Mouse (Mus musculus): ENCODE measurements at regions not wholly inside any gene's neighbourhood (a gene's known extent, or its start where the extent isn't known, plus 50 kb on each side); places are given as distances from the start of the nearest gene placed in this dataset.
A peak's percentile ranks its signal among the peaks of the same experiment; 100 is the strongest.

DNA sequence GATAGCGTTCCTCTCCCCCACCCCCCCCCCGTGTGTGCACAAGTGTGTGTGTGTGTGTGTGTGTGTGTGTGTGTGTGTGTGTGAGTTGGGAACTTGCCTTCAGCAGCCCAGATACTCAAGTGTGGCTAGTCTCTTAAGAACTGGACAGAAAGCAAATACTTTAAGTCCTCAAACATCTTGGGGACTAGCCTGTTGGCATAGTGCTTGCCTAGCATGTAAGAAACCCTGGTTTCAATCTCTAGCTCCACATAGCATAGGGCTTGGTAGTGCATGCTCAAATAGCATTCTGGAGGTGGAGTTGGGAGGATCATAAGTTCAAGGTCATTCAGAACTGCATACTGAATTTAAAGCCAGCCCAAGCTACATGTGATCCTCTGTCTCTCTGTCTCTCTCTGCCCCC, 117.5 kb upstream of the Btg1 start:
- DNase-seq (ENCODE audit: low spot score in 2 of 2) = no peak

DNA sequence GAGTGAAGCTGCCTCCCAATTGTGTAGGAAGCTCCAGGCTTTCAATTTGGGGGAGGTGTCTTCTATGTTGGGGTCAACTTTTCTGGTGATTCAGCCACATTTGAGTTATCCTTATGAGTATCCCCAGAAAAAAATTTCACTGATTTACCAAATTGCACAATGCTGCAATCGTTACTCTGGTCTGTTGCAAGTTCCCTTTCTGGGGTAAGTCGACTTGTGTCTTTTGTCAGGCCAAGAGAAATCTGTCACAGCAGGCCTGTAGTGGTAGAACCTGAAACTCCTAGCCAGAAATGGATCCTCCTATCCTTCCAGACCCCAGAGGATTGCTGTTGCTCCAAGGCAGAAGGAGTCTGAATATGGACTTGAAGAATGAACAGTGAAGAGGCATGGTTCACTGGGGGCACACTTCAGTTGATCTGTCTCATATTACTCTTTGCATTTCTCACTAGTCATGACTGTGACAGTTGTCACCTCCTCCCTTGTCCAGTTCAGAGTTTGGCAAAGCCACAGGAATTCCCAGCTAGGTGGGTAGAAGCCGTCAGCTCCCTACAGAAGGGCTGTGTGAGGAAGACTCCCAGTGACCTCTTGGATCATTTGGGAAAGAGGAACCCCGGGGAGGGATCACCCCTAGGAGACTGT, 114.6 kb upstream of the Btg1 start:
- no peak for DNase-seq (ENCODE audit: low spot score in 2 of 2)

DNA sequence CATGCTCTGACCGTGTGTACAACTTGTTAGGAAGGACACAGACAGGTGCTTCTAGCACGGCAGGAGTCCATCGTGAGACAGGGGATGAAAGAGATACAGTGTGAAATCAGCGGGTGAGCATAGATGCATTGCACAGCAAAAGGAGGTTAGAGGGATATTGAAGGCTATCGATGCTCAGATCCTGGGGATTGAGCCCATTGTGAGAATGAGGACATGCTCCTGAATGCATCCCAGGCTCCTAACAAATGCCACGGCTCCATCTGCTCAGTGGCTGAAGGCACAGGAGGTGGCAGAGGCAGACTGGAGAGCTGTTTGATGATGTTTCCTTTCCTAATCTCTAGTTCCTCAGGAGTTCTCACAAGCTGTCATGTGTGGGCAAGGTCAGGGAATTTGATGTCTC, 114.1 kb upstream of the Btg1 start:
- no peak for DNase-seq (ENCODE audit: low spot score in 2 of 2)

DNA sequence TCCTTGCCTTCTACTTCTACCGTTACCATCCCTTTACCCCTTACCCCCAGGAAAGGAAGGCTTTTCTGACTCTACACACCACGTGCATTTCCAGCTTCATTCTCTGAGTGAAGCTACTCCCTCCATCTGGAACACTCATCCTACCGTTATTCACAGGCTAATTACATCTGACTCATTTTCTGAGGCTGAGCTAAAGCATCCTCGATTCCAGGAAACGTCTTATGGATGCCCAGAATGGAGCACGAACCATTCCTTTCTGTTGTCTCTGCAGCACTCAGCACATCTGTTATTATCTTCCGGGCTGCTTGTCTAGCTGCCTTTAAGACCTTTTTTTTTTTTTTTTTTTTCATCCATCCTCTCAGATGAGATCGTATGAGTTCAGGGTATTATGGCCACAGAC, 112.5 kb upstream of the Btg1 start:
- DNase-seq (ENCODE audit: low spot score in 2 of 2) = no peak

DNA sequence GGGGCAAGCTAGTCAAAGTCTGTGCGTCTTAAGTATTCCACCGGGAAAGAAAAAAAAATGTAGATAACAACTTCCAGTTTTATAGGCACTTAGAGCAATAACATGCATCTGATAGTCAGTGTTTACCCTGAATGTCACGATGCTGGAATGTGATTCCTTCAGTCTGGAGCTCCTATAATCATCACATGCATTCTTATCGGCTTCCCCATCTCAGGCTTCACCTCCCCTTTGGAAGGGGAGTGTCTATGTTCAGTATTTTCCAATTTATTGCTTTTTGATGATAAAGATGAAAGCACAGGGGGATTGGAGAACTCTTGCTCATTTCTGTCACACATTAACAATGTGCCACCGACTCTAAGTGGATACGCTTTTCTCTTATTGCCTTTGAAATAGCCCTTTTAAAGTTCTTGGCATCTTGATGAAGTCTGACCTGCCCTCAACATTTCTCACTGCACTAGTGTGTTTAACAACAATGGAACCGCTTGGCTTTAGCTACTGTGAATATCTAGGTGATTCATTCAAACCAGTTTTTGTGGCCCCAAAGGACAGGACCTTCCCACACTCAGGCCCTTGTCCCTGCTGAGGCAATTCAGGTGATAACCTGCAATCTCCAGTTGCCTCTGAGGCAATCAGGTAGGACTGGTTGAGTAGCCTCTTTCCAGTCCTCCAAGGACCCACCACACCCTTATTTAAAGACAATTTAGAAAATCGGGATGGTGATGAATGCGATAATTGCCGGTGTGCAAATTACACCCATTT, 101.5 kb upstream of the Btg1 start:
- peak; percentile 15 to 47 for DNase-seq (ENCODE audit: low spot score in 2 of 2)

DNA sequence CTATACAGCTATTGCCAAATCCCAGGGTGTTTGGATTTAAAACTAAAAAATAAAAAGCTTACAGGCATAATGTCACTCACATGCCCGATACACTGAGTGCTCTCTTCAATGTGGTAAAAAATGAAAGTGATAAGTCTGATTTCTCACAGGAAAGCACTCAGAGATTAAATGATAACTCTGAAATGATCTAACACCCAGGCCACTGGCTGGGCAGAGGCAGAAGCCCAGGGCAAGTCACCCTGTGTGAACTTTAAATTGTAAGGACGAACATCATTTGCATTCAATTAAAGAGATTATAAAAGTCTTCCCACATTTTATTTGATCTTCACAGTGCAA, 100.9 kb upstream of the Btg1 start:
- DNase-seq (ENCODE audit: low spot score in 2 of 2) = no peak

DNA sequence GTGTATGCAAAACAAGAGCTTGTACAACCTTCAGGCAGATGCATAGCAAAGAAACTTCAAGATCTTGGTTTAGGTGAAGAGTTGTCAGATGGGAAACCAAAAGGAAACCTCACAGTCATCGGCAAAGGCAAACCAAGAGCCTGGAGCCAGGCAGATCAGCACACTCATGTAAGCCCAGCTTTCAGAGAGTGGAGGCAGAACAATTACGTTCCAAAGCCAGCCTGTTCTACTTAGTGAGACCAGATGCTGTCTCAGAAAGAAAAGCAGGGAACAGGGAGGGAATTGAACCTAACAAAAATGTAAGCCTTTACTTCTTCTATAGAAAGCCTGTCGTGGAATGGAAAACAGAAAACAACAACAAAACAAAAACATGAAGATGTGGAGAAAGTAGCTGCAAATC, 97.4 kb upstream of the Btg1 start:
- no peak for DNase-seq (ENCODE audit: low spot score in 2 of 2)

DNA sequence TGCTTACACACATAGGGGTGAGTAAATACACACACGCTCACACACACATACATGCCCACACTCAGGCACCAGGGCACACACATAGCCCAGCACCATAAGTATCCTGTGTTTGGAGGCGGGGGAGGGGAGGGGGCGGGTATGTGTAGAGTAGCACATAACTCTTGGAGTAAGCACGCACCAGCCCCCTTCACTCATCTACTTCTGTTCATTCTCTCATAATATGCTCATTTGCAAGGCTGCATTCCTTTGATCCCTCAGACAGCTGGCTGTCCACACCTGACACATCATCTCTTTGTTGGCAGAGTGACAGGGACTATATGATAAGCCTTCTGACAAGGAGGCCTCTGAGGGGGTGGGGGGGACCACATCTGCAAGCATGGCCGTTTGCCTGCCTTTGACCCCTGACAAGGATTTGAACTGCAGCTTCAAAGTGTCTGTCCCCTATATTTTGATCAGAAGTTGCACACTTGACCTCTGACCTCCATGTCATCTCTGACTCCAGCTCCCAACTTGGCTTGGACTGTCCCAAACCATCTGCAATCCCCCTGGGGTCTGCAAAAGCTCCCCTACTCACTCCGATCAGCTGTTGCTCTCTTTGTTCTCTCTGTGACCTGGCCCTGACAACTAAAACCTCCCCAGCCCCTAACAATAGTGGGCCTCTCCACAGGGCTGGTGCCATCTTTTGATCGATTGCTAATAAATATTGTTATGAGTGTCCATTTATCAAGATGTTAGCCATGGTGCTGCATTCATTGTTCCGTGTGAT, 95.6 kb upstream of the Btg1 start:
- no peak for DNase-seq (ENCODE audit: low spot score in 2 of 2)

DNA sequence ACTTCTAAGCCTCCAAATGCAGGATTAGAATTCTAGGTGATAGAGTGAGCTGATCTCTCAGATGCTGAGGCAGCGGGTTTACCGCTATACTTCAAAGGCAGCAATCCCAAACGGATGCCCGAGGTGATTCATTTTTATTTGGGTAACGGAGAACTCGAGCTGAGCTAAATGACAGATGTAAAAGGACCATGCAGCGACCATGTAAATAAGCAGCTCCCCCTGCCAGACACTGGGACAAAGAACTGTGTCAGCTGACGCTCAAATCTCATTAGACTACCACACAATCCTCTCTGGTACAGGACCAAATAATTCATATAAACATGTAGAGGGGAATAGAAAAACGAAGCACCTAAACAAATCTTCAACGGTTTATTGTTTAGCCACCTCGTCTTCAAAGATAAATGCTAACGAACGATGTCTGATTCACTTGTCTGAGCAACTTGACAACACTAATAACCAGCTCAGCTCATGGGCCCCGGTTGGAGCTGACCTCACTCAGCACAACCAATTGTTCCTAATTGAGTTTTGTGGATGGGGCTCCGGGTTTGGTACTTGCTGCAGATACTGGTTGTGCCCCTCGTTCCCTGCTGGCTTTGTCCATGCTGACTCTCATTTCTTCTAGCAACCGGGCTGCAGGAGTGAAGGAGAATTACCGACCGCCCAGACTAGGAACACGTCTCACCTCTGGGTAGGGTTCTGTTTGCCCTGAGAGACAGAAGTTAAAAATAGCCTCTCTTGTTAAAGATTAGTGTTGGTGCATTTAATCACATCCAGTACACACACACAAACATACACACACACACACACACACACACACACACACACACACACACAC, 92.6 kb upstream of the Btg1 start:
- no peak for DNase-seq (ENCODE audit: low spot score in 2 of 2)

DNA sequence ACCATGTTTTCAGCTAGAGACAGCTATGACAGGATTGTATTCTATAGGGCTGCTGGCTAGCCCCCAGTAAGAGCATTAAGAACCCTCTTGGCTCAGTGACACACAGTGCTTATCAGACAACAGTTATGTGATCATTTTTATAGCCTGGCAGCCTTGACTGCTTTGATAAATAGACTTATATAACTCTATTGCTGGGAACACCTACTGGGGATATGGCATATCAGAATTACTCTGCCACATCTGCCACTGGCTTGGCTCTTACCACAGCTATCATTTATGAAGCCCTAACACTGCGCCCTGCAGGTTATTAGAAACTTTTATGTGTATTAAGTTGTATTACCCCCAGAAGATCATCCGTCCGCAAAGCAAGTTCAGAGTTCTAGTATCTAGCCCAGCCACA, 88.9 kb upstream of the Btg1 start:
- no peak for DNase-seq (ENCODE audit: low spot score in 2 of 2)

DNA sequence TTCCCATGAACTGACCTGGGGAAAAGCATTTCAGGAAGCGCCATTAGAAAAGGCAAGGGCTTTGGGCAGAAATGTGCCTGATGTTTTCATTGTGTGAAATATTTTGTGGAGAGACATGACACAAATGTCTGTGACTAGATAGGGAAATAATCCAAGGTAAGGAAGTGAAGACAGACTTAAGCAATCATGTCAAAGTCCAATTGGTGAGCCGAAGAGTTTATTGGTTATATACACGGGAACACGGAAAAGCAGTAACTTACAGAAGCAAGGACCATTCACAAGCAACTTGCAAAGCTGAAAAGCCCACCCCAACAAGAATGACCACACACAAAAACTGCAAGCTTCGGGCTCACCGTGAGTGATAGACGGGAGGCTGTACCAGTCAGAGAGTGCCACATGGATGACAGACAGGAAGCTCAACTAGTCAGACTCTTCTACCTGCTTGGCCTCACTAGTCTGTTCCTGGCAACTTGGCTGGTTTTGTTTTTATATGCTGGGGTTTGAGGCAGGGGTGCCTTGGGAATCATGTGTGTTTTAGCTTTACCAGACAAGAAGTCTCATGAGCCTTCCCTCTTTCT, 82.2 kb upstream of the Btg1 start:
- DNase-seq (ENCODE audit: low spot score in 2 of 2) = no peak

DNA sequence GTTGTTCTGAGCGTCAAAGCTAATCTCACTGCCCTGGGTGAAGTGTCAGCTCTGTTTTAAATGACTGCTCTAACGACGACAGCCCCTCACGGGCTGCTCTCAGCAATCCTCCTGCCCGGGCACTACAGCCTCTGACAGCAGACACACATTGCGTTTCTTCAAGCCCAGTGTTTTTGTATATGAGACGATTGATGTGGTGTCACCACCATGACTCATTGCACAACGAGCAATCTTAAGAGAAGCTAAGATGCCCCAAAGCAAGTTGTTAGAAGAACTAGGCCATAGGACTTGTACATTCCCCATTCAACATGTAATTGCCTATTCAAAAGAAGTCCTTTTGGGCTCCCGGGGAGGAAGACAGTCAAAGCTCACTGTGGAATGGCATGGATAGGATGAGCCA, 81.3 kb upstream of the Btg1 start:
- DNase-seq (ENCODE audit: low spot score in 2 of 2) = no peak

DNA sequence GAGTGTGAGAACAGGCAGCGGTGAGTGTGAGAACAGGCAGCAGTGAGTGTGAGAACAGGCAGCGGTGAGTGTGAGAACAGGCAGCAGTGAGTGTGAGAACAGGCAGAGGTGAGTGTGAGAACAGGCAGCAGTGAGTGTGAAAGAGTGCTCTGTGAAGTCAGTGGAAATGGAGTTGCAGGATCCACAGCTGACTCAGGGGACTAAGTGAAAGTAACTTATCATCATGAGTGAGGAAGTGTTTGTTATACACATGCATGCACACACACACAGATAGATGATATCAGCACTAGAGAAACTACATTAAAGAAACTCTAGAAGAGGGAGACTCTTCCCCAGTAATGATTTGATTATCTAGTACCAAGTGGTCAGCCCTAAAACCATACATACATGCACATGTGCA, 76.0 kb upstream of the Btg1 start:
- DNase-seq (ENCODE audit: low spot score in 2 of 2) = no peak

DNA sequence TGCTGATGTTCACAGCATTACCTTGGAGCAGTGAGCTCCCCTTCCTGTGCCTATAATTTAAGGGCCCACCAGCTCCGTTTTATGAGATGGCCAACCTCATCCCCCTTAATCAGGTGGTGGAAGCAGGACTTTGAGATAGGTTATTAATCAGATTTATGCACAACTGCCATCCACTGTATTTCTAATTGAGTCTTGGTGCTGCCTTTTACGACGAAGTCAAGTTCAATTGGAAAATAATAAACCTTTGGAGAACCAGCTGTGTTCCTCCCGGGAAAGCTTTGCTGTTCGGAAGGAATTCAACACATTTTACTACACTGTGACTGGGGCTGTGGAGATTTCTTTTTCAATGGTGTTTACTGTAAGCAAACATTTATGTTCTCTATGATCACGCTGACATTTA, 71.5 kb upstream of the Btg1 start:
- DNase-seq (ENCODE audit: low spot score in 2 of 2) = no peak

DNA sequence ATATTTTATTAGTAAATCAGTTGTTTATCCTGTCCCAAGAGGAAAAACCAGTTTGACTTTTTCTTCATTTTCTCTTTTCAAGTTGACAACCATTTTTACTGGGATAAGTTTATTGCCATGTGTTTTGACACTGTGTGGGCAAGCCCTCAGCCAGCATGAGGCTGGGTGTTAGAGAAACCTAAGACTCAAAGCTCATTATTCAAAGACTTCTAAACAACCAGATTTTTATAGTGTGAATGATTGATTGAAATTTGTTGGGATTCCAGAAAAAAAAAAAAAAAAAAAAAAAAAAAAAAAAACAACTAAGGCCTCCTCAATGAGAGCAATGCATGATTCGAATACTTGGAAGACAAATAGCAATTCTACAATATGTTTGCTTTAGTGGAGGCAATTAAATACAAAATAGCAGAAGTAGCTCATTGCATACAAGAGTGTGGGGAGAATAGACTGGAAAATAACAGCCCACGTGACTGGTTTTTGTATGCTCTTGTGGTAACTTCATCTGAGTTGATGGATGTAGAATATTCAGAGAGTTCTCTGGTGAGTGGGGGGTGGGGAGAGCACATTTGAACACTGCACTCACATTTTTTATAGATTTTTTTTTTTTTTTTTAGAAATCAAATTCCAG, 70.9 kb upstream of the Btg1 start:
- DNase-seq (ENCODE audit: low spot score in 2 of 2) = no peak

DNA sequence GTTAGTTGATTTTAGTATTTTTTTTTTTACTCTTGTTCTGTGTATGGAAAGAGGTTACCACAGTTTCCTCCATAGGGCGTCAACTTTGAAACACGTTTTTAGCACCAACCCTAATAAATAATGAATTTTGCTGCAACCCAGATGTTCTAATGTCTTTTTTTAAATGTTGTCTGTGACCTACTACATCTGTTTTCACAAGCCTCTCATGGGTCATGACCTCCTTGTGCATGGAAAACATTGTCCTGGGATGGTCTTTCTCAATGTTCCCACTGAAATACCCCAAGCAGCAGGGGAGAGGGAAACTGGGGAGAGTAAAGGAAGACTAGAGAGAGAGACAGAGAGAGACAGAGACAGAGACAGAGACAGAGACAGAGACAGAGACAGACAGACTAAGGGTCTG, 67.2 kb upstream of the Btg1 start:
- DNase-seq (ENCODE audit: low spot score in 2 of 2) = no peak

DNA sequence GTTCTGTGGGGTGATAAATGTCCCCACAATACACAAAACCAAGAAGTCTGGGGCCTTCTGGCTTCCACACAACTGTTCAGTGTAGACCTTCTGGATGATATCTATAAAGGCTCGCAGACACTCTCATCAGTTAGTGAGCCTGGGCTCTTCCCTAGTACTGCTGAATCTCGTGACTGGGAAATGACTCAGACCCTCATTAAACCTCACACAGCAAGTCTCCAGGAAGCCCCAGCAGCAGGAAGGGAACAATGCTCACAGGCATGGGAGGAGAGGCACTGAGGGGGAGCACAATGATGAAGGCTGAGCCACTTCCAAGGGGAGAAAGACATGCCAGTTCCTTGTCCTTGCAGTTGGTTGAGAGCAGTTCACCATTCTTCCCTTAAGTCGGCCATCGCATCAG, 66.5 kb upstream of the Btg1 start:
- no peak for DNase-seq (ENCODE audit: low spot score in 2 of 2)

DNA sequence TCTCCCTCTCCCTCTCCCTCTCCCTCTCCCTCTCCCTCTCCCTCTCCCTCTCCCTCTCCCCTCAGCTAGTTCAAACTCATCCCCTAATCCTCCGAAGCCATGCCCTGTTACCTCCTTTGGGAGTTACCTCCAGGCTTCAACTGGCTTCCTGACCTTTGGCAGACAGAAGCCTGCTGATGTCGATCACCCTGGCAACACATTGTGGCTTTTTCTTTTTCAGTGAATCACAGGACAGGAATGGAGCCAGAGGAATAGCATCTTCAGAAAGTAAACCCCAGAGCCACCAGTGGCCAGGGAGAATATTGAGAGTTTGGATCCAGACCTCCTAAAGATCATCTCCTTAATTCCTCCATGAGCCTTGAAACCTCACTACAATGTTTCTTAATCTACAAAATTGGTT, 59.5 kb upstream of the Btg1 start:
- DNase-seq (ENCODE audit: low spot score in 2 of 2) = no peak

DNA sequence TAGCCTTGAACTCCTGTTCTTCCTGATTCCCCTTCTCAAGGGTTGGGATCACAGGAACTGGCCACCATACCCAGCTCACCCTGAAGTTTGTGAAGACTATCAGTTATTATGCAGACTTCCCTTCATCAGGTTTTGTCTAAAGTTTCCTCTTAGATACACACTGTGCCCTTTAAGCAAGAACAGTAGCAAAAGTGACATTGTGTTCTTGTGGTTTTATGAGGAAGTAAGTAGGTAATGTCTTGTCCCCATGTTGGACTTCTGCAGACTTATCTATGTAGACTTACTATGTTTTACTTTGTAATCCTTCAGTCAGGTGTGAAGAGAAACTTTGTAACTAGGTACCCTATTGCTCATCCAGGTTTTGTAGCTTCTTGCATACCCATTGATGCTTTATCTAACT, 51.5 kb upstream of the Btg1 start:
- DNase-seq (ENCODE audit: low spot score in 2 of 2) = no peak
